Mouse (Mus musculus) fibroblast of lung, adult 2 months (primary cell): ENCODE measurements around the gene Tmem181a.
"Not testable (repeated sequence)": the region's sequence is repeated elsewhere in the genome, so short reads cannot be mapped to it uniquely, and the experiment has no call there.

ENCODE experiments used
- DNase-seq: peaks from one replicate; pipeline ENCODE4 v3.0.0-alpha.2; 2011; ENCODE audit warnings: low read depth

The Tmem181a gene

DNA sequence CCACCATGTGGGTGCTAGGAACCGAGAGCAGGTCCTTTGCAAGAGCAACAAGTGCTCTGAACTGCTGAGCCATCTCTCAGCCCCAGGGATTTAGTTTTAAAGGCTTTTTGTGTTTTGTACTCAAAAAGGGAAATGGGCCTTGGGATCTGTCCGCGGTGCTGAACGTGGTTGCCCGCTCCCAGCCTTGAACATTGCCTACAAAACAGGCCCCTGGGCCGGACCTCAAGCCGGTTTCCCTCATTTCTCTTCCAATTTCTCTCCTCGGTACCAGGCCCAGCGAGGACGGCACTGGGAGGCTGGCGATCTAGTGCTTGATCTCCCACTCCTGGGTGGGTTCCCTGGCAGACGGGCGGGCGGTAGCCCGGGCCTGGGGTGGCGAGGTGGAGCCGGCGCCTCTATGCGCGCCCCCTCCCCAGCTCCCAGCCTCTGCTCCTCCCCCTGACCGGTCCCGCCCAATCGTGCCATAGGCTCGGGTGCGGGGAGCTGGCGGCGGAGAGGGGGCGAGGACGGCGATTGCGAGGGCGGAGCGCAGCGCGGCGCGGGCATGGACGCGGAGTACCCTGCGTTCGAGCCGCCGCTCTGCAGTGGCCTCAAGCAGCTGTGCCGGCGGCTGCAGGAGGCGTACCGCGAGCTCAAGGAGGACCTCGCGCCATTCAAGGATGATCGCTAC is at the start of gene Tmem181a:
Gene Tmem181a, plus strand, starts transcription at position 461 of the 670 bp plus-strand sequence.
- not testable (repeated sequence) for DNase-seq

DNA sequence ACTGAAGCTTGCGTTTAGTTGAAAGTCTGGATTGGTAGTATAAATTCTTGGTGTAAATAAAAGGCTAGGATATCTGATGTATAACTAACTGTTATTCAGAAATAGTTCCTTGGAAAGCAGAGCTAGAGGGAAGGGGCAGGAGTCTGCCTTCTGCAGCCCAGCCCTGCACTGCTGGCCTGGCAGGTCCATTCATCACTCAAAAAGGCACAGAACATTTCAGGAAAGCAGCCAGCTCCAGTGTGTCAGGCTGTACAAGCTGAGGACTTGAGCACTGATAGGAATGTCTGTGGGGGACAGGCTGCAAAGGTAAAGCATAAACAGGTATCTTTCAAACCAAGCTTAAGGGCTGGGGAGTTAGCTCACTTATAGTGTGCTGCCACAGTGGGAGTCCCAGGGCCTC is 44.9 kb upstream of the Tmem181a start:
- no peak for DNase-seq

DNA sequence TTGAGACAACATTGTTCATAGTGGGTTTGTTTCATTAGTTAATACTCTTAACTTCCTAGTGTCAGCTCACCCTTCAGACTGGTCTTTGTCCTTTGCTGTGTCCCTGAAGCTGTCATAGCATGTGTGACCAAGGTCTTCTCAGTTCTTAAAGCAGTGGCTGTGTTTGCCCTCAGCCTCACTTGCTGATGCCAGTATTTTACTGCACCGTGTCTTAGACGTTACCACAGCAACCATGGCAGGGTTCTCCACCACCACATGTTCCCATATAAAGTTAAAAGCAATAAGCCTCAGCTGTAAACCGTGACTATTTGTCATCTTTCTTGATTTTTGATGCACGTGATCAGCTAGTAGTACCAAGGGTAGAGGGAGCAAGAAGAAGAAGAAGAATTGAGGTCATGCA is 41.0 kb upstream of the Tmem181a start:
- no peak for DNase-seq

DNA sequence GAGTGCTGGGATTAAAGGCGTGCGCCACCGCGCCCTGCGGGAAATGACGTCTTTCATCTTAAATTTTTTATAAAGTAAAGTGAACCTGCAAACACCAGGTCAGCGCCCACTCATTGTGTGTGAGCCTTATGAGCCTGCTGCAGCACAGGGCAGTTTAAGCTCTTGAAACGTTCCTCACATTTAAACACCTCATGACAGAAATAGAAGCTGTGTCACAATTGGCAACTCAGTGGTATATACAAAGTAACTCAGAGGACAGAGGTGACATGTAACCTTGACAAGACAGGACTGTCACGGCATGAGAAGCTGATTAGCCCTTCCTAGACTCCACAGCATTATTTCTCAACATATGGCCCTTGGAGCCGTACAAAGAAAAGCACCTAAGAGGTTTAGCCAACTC is 40.1 kb upstream of the Tmem181a start:
- no peak for DNase-seq

DNA sequence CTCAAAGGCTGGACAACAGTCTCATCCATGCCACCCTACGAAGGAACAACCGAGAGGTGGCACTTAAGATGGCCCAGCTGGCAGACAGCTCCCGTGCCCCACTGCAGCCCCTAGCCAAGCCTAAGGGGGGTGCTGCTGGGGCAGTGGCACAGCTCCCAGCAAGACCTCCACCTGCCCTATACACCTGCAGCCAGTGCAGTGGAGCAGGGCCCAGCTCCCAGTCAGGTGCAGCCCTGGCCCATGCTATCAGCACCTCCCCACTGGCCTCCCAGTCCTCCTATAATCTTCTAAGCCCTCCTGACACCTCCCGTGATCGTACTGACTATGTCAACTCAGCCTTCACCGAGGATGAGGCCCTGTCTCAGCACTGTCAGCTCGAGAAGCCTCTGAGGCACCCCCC is 24.0 kb upstream of the Tmem181a start:
- DNase-seq = not testable (repeated sequence)

DNA sequence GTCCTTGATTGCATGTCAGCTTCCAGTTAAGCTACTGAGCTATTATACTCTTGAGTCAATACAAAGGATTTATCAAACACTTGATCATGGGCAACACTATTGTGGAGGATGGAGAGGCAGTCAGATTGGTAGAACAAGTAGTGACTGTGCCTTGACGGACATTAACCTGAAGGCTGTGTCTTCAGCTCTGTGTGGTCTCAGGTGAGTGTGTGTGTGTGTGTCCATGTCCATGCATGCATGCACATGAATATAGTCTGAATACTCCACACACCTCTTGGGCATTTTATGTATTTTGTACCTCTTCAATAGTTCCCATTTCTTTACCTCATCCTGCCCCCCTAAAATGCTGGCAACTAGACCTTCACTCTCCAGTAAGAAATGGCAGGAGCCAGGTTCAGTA is 5.4 kb upstream of the Tmem181a start:
- DNase-seq = not testable (repeated sequence)

DNA sequence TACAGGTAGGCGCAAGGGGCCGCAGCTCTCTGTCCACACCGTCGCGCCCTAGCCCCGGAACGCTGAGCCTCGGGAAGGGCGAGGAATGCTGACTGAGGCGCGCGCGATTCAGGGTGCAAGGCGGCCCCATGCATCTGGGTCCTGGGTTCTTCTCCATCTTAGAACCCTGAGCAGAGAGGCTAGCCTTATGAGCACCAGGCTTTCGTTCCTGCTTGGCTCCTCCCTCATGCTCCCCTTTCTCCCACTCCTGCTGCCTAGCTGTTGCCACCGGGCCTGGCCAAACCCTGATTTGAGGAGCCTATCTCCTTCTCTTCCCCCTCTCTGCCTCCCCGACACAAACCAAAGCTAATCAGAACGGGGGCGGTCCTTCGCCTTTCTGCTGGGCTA is 403 bp downstream of the Tmem181a start:
- DNase-seq = not testable (repeated sequence)

DNA sequence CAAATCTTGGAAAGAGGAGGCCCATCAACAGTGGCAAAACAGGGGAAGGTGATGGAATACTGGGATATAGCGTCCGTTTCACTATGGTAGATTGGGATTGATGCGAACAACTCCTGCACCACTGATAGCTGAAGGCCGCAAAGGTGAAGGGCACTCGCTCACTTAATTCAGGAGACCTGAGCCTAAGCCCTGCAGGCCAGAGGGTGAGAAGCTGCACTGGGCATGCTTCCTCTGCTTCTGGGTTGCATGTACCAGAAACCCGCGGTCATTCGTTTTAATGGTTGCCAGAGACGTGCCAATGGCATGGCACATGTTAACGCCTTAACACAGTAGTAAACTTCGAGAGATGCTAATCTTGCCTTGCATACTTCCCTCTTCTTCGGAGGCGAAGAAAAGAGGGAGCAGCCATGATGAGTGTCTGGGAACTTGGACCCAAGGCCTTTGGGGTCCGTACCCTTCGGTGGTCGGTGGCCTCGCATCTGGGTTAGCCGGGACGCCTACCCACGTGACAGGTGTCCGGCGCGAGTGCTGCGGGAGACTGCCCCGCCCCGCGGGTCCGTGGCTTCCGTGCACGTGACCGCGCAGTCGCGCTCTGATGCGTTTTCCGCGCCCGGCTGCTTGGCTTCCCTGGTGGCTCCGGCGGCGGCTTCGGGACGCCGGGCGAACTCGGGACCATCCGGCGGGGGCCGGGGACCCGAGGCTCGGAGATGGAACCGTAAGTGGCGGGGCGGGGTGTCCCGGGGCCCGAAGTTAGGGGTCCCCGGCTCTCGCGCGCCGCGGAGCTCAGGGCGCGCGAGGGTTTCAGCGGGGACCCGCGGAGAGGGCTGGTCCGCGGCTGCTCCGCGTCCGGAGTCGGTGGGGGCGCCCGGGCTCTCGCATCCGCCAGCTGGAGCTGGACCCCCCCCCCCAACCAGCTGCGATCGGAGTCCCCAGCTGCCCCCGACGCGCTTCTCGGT is 13.5 kb downstream of the Tmem181a start:
- not testable (repeated sequence) for DNase-seq

DNA sequence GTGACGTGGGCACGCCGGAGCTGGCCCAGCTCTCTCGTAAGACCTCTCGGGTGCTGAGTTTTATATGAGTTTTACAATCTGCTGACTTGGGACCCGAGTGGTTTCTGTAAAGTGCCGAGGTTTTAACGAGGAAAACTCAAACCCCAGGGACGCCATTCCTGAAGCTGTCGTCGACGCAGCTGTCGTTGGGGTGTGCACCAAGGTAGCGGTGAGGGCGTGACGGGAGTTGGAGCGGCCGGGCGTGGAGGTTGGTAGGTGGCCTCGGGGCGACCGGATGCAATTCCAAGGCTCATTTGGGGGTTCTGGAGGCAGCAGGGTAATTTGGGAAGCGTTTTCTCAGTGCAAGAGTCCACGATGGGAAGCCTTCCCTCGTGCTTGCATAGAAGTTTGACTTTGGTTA is 14.2 kb downstream of the Tmem181a start:
- not testable (repeated sequence) for DNase-seq

DNA sequence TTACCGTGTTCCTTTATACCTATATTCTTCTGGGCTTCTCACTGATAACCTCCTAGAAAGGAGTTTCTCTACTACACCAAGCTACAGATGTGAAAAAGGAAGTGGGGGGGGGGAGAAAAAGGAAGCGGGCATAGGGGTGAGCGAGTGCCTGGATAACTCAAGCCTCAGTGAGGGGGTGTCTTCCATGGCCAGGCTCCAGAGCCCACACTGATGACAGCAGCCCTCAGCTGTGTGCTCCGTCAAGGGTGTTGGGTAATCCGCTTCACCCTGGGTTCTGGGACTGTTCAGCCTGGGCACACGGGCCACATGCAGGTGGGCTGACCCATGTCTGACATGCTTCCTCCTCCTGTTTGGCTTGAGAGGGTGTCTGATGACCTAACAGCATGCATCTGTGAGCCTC is 15.3 kb downstream of the Tmem181a start:
- DNase-seq = not testable (repeated sequence)

DNA sequence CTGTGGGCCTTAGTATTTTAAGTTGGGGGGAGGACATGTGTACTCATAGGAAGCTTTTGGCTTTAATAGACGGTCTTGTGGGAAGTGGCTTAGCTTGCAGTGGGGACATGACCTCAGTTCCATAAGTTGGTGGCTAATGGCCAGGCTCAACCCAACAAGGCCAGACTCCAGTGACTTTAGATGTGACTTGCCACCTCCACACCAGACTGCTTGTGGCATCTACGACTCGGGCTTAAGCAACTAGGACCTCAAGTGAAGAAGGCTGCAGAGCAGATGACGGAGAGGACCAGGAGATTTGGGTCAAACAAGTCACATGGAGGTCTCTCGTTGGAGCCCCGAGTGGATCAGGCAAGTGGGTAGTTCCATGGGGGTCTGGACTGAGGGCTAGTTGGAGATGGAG is 18.0 kb downstream of the Tmem181a start:
- DNase-seq = not testable (repeated sequence)

DNA sequence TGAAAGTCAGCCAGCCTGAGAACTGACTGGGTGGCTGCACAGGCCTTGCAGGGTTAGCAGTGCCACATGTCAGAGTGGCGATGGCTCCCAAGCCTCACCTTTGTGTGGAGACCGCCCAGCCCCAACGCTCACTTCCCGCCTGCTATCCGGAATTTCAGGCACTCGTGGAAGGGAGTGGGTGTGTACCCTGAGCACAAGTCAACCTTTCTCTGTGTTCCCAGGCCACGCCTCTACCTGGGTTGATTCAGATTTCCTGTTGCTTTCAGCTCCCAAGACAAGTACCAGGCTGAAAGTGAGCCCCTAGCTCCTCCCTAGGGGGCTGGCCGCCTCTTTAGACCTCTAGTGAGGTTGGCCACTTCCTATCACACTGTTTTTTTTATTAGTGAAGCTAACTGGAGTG is 22.5 kb downstream of the Tmem181a start:
- not testable (repeated sequence) for DNase-seq

DNA sequence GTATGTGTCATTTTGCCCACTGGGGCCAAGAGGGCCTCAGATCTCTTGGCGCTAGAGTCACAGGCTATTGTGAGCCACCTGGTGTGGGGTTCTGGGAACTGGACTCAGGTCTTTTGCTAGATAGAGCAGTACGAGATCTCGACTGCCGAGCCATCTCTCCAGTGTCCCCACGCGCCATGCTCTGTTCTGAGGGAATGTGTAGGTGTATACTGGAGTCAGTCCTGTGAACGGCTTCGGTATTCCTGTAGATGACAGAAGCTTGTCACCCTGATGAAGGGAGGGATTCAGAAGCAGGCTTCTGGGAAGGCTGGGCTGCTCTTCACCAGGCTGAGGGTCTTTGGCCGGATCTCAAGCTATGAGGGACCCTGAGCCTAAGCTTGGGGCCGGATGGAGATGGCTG is 23.1 kb downstream of the Tmem181a start:
- DNase-seq = not testable (repeated sequence)

DNA sequence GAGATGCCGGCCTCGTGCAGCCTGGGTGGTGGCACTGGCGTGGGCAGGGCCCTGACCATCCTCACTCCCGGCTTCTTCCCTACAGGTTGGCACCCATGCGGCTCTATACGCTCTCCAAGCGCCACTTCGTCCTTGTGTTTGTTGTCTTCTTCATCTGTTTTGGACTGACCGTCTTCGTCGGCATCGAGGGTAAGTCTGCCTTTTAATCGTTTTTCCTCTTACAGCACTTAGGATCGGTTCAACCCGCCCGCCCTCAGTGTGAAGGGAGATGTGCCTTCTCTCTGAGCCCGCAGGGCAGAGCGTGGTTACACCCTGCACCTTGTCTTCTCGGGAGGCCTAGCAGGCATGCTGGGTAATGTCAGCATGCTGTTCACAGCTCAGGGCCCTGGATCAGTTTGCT is 23.9 kb downstream of the Tmem181a start:
- DNase-seq = not testable (repeated sequence)

DNA sequence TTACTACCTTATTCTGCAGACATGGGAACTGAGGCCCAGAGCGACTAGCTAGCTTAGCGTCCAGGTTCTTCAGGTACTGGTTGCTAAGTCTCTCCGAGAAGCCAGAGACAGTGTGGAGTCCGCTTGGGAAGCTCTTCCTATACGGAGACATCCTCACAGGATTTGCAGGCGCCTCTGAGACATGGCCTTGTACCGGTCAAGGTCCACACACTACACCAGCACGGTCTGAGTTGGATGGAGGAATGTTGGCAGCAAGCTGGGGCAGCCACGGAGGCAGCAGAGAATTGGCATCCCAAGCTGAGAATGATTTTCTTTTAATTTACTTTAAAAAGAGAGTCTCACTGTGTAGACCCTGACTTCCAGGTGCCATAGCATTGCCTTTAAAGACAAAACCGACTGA is 26.5 kb downstream of the Tmem181a start:
- DNase-seq = not testable (repeated sequence)

DNA sequence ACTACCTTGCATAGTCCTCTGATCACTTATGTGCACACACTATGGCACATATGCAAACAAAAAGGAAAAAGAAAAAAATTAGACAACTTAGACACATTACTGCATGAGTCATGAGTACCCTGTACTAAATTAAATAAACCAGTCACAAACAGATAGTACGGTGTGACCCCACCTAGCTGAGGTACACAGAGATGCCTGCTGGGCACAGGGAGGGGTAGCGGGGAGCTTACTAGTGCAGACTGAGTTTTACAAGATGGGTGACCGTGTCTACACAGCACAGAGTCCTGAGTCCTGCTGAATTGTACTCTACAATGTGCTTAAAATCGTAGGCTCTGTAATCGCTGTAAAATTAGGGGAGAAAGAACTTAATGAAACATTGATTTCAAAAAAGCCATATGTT is 29.5 kb downstream of the Tmem181a start:
- DNase-seq = not testable (repeated sequence)

DNA sequence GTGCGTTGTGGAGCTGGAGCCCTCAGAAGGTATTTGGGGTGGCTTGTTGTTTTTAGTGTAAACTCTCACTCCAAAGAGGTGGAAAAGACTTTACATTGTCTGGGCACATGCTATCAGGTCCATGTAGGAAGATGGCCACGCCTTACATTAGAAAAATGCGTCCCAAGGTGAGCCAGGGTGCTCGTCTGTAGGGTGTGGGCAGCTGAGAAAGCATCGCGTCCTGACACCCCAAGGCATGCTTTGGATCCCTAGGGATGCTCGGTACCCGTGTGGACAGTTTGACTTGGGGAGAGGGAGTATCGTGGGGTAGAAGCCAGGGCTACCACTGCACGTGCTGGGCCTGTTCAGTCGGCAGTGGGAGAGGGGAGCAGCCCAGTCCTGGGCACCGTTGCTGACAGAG is 32.4 kb downstream of the Tmem181a start:
- DNase-seq = not testable (repeated sequence)

DNA sequence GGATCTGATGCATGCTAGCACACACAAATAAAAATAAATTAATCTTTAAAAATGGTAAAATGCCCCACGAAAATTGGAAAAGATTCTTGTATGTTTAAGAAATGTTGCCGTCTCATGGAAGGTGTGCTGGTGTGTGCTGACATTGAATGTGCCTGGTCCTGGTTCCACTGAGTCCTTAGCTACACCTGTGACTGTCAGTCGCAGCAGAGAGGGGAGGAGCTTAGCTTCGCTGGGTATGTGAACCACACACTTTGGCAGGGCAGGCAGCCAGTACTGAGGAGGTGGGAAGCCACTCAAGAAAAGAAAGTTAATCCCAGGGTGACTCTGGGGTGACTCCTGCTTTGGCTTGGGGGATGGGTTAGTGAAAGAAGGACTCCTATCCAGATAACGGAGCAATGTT is 37.2 kb downstream of the Tmem181a start:
- not testable (repeated sequence) for DNase-seq

DNA sequence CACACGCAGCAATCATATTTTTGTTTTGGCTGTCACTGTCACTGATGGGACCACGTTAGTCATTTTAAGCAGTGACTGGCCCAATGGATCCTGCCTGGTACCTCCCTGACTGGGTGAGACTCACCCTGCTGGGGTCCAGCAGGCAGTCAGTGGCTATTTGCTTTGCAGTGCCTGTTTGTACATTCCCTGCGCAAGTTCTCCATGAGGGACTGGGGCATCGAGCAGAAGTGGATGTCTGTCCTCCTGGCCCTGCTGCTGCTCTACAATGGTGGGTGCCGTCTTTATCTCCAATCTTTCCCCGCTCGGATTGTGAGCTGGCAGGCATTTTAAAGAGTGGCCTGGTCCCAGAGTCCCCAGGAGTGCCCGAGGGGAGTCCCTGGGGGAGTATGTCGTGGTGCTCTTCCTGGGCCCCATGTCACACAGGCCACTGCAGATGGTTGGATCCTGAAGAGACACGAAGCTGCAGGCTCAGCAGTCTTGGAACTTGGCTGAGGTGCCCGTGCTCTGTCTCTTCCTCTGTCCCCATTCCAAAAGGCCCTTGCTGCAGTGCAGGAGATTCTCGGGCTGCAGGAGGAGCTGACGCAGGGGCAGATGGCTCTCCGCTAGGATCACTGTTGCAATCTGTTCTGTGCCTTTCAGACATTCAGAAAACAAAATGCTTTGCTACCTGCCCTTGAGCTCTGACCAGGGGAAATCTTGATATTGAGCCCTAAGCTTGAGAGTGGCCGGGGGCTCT is 40.6 kb downstream of the Tmem181a start:
- not testable (repeated sequence) for DNase-seq

DNA sequence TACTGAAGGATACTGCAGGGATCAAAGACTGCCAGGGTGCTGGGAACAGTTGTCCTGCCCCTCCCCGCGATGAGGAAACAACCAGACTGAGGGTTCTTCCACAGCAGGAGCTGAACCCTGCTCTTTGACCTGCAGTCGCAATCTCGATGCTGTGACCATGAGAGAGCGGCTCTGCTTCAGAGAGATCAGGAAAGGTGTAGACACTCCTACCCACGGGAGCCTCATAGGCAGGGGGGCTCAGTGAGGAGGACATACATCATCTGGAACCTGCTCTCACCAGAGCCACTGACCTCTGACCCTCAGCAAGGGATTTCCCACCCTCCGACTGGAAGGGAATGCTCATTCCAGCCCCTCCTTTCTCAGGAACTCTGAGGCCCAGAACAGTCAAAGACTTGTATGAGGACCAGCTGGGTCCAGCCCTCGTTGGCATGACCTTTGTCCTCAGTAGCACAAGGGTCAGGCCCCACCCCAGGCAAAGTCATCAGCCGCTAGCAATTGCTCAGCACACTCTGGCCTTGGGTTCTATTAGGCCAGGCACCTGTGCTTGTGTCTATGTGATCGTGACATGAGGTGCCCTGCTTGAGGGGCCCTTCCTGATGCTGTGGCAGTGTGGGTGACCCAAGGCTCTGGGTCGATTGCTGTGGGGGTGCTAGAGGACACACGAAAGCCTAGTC is 43.7 kb downstream of the Tmem181a start:
- DNase-seq = not testable (repeated sequence)

DNA sequence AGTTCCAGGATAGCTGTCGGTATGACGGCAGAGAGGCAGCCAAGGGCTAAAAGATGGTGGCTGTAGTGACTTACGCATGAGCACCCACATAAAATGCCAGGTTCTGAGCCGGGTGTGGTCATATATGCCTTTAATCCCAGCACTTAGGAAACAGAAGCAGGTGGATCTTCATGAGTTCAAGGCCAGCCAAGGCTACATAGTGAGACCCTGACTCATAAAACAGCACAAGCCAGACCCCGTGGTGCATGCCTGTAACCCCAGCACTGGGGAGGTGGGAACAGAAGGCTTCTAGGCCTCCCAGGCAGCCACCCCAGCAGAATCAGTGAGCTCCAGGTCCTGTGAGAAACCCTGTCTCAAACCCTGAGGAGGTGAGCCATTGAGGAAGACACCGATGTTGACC is 48.2 kb downstream of the Tmem181a start:
- not testable (repeated sequence) for DNase-seq
